Mouse (Mus musculus): ENCODE measurements around the gene Ctf1.

GRCm38 (mm10) chr7:127662926-127663325 lies 49.6 kb upstream of the Ctf1 start:
- TF ChIP-seq CTCF (conservative IDR thresholded peaks at IDR 0.05; ENCODE audit: low read length) (no peak), NANOG (IDR thresholded peaks at IDR 0.05; ENCODE audit: borderline replicate concordance, low read length) (no peak)

Data from E14TG2a.4 (cell line).